Mouse (Mus musculus) limb, embryonic 14.5 days (tissue): Measurements from ENCODE around the gene Stat6. TPM values are rescaled to one million over a fixed set of nuclear protein-coding genes. Genes with fewer than 3 reads are reported as not detected.
A peak's percentile ranks its signal among the peaks of the same experiment; 100 is the strongest.

Experiments
- ATAC-seq: fragments of 200-750 bp; cut with Nextera tagmentation; 2 replicates; pipeline ENCODE4 v1.8.0; 2017; ENCODE audit warnings: low read depth, moderate number of reproducible peaks, moderate TSS enrichment; ENCODE audit not compliant: low FRiP score
- DNase-seq: peaks from one replicate; pipeline ENCODE4 v3.0.0-alpha.2; 2015; ENCODE audit warnings: low spot score
- H3K27ac ChIP-seq: fragments of 300-500 bp; sonication (generic); replicated peaks from 2 replicates; pipeline ENCODE4 v1.5.1; 2014; ENCODE audit warnings: low read depth, mild to moderate bottlenecking, low read length, moderate library complexity, mixed read lengths
- H3K27me3 ChIP-seq: fragments of 300-500 bp; sonication (generic); 2 replicates; pipeline ENCODE4 v1.6.1; 2014; ENCODE audit warnings: low read length, mixed read lengths; ENCODE audit not compliant: control insufficient read depth, insufficient read depth
- H3K36me3 ChIP-seq: fragments of 300-500 bp; sonication (generic); 2 replicates; pipeline ENCODE4 v1.6.1; 2014; ENCODE audit warnings: mild to moderate bottlenecking, low read length, moderate library complexity, mixed read lengths; ENCODE audit not compliant: control insufficient read depth, insufficient read depth
- H3K4me1 ChIP-seq: fragments of 300-500 bp; sonication (generic); 2 replicates; pipeline ENCODE4 v1.6.1; 2014; ENCODE audit warnings: antibody characterized with exemption, low read length, mixed read lengths; ENCODE audit not compliant: control insufficient read depth, insufficient read depth
- H3K4me2 ChIP-seq: fragments of 300-500 bp; sonication (generic); replicated peaks from 2 replicates; pipeline ENCODE4 v1.6.1; 2014; ENCODE audit warnings: low read depth, mild to moderate bottlenecking, low read length, moderate library complexity; ENCODE audit not compliant: severe bottlenecking
- H3K4me3 ChIP-seq: fragments of 300-500 bp; sonication (generic); replicated peaks from 2 replicates; pipeline ENCODE4 v1.5.1; 2014; ENCODE audit warnings: low read length
- H3K9ac ChIP-seq: fragments of 300-500 bp; sonication (generic); 2 replicates; pipeline ENCODE4 v1.6.1; 2014; ENCODE audit warnings: mild to moderate bottlenecking, low read depth, low read length, moderate library complexity; ENCODE audit not compliant: severe bottlenecking
- H3K9me3 ChIP-seq: fragments of 300-500 bp; sonication (generic); 2 replicates; pipeline ENCODE4 v1.6.1; 2016; ENCODE audit warnings: low read length; ENCODE audit not compliant: control insufficient read depth
- POLR2A ChIP-seq: fragments of 200-500 bp; IDR thresholded peaks from 2 replicates; pipeline ENCODE4 v1.8.0; 2012; ENCODE audit warnings: inconsistent platforms, mild to moderate bottlenecking, moderate library complexity, borderline replicate concordance; ENCODE audit not compliant: insufficient read depth, insufficient read length; ENCODE audit errors: extremely low read depth
- WGBS: fragments of 180-500 bp; shearing (Covaris S2); extraction: QIAGEN DNeasy Blood & Tissue Kit; methylation state at CpG from one replicate; pipeline ENCODE4 v1.1.7; 2014; 5-methylcytosine and 5-hydroxymethylcytosine counted together
- polyA plus RNA-seq, 2 experiments: library from polyadenylated mRNA; depleted of rRNA in 1 of 2; stranded (reverse) in 1 of 2; unstranded in 1 of 2; fragments of >200 nt; fragmentation: Nextera tagmentation in 1 of 2; extraction: Ambion mirVana in 1 of 2; gene quantifications; 2 replicates each; pipeline versions ENCODE4 v1.2.1 to v1.2.3; 2012 to 2014

The Stat6 gene
- polyA plus RNA-seq, 2 experiments = 22.2 to 30.7 TPM

DNA sequence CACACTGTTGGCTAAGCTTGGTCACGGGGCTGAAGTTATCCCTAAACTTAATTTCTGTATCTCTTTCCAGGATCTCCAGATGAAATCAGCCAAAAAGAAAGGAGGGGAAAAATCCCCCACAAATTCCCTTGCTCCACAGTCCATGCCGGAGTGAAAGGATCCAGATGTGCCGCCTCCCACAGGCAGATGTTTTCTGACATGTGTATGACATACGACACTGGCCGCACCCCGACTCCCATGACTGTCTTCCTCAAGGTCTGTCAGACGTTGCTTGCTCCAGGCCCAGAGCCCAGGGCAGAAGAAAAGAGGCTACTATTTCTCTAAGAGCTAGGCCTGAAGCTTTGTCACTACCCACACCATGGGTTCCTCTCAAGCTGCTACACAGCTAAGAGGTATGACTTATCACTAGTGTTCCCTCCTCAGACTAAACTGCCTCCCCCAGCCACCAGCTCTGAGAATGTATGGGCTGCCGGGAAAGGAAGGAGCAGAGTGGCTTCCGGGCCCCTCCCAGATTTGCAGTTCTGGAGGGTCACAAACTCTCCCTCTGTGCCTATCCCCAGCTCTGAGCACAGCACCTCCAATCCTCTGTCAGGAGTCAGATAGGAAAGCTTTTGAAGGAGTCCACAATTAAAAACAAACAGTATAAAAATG, 33.2 kb upstream of the Stat6 start:
- H3K36me3 ChIP-seq = peaks cover 89% of the 10 kb centered on the region
- no peaks in the 10 kb centered on the region for H3K9me3 ChIP-seq
- H3K4me2 ChIP-seq = no peak overlapping the region
- no peak for DNase-seq
- H3K27ac ChIP-seq = peak overlapping the region; percentile 14; the same call in 1 of the 2 replicates
- peaks cover 25% of the 10 kb centered on the region for H3K4me1 ChIP-seq
- 39% methylated on average over 9 of the region's 9 CpGs for WGBS
- no peak overlapping the region for H3K9ac ChIP-seq
- no peak for TF ChIP-seq POLR2A
- H3K27me3 ChIP-seq = no peaks in the 10 kb centered on the region
- no peak; the same call in 1 of the 2 replicates for ATAC-seq
- H3K4me3 ChIP-seq = no peak overlapping the region

DNA sequence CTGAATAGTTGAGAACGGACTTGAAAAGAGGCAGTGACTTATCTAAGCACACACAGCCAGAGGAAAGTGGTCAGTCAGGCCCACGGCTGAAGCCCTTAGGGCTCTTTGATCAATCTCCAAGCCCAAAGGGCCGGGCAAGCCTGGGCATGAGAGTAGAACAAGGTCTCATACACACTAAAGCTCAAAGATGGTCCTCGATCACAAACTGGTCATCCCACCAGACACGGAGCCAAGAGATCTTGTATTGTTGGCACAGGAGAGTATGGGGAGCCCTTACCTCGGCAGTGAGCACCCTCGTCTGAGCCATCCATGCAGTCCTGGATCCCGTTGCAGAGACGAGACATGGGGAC, 32.7 kb upstream of the Stat6 start:
- peaks cover 26% of the 10 kb centered on the region for H3K4me1 ChIP-seq

DNA sequence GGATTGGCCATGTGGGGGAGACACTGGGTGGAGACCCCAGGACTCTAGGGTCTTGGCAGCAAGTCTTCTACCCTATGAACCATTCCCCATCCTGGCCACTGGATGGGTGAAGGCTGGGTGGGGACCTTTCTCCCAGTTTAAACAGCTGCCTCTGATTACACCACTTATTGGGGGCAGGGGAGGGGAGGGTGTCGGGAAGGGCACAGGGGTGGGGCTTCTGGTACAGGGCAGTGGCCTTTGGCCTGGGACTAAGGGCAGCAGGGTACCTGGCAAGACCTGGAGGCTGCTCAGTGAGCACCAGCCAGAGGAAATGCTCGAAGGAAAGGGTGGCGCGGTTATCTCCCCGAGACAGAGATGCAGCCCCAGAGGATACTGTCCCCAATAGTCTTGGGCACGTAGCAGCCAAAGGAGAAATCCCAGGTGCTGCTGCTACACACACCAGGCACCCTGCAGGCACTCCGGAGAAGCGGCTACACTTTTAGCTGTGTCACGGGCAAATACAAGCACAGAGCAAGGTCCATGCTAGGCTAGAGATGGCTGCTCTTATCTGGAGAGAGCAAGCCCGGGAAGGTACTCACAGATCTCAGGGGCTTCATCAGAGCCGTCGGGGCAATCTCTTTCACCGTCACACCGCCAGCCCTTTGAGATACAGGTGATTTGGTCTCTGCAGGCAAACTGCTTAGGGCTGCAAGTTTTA, 30.6 kb upstream of the Stat6 start:
- no peak overlapping the region for H3K4me2 ChIP-seq
- peaks cover 47% of the 10 kb centered on the region for H3K4me1 ChIP-seq
- TF ChIP-seq POLR2A = no peak
- DNase-seq = no peak
- ATAC-seq = no peak
- WGBS = 86% methylated on average over 14 of the region's 14 CpGs
- no peak overlapping the region for H3K9ac ChIP-seq
- no peak overlapping the region for H3K4me3 ChIP-seq
- no peak overlapping the region for H3K27ac ChIP-seq
- peaks cover 67% of the 10 kb centered on the region for H3K36me3 ChIP-seq
- no peaks in the 10 kb centered on the region for H3K27me3 ChIP-seq
- no peaks in the 10 kb centered on the region for H3K9me3 ChIP-seq

More for the DNA sequence above, 32.7 kb upstream of the Stat6 start:
- Histone ChIP-seq H3K4me2 (no peak overlapping the region), H3K9ac (no peak overlapping the region), H3K27me3 (no peaks in the 10 kb centered on the region), H3K9me3 (no peaks in the 10 kb centered on the region), H3K4me3 (no peak overlapping the region), H3K27ac (peak overlapping the region; percentile 14; the same call in 1 of the 2 replicates), H3K36me3 (peaks cover 84% of the 10 kb centered on the region)
- no peak for TF ChIP-seq POLR2A
- DNase-seq (no peak), ATAC-seq (no peak)
- WGBS = 82% methylated on average over 9 of the region's 9 CpGs

DNA sequence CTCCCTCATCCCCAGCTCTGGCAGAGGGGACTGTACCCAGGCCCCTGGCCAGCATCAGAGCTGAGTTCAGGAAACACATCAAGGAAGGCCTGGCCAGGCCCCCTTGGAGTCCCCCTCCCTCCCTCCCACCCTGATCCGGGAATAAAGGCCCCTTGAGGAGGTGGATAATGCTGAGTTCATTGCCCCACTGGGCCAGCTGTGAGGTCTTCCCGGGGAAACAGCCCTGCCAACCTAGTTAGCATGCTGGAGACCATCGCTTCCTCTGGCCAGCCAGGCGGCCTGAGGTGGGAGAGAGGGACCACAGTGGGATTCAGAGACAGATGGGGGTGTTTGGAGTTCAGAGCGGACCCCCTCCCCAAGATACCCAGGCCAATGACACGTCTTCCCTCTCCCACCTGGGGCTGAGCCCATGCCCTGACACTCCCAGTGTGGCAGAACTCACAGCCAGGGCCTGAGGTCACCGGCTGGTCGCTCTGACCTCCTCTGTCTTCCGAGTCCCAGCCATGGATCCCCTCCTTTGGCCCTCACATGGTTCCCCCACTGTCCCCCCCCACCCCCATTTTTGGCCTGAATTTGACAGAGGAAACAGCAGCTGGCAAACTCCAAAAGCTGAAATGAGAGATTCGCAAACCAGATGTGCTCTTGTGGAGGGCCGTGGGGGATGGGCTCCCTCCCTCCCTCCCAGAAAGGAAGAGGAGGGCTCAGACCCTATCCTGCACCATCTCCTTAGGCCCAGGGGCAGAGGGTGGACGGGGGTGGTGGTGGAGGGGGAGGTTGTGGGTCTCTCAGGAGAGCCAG, 28.4 kb upstream of the Stat6 start:
- 12% methylated on average over 12 of the region's 12 CpGs for WGBS
- H3K36me3 ChIP-seq = peaks cover 46% of the 10 kb centered on the region
- H3K27me3 ChIP-seq = no peaks in the 10 kb centered on the region
- peaks cover 63% of the 10 kb centered on the region for H3K4me1 ChIP-seq
- H3K9ac ChIP-seq = peak overlapping the region; percentile 34; the same call in 1 of the 2 replicates
- ATAC-seq (peak; percentile 64), DNase-seq (peak; percentile 75)
- H3K9me3 ChIP-seq = no peaks in the 10 kb centered on the region
- peak overlapping the region; percentile 84 for H3K27ac ChIP-seq
- peak overlapping the region; percentile 13 for H3K4me3 ChIP-seq
- peak overlapping the region; percentile 48 for H3K4me2 ChIP-seq
- TF ChIP-seq POLR2A = no peak

DNA sequence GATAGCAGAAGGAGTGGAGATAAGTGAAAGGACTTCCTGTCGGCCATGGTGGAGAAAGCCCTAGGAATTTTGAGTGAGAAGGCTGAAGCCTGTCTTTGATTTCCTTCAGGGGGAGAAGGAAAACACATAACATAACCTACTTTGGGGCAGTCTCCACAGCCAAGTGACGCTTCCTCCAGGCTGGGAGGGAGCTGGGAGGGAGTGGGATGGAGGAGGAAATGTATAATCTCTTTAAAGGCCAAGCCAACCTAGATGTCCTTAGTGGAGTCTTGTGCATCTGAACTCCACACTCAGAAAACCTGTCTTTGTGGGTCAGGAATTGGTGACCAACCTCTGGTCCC, 27.8 kb upstream of the Stat6 start:
- WGBS = 11% methylated on average over 2 of the region's 2 CpGs
- H3K9ac ChIP-seq = 0 out of 2 replicates have a peak overlapping the region, but pooled peaks have one; percentile 34
- no peaks in the 10 kb centered on the region for H3K27me3 ChIP-seq
- H3K4me1 ChIP-seq = peaks cover 63% of the 10 kb centered on the region
- DNase-seq (no peak), ATAC-seq (peak; percentile 27; the same call in 1 of the 2 replicates)
- H3K4me2 ChIP-seq = peak overlapping the region; percentile 48
- TF ChIP-seq POLR2A = no peak
- H3K9me3 ChIP-seq = no peaks in the 10 kb centered on the region
- peaks cover 40% of the 10 kb centered on the region for H3K36me3 ChIP-seq
- H3K27ac ChIP-seq = peak overlapping the region; percentile 84
- H3K4me3 ChIP-seq = peak overlapping the region; percentile 13
